Mouse (Mus musculus) E14TG2a.4 (cell line): ENCODE data around the gene Ddx56.

ENCODE experiments used
- CTCF ChIP-seq: conservative IDR thresholded peaks from 2 replicates; pipeline ENCODE4 v1.5.1; 2014; ENCODE audit warnings: low read length
- NANOG ChIP-seq: IDR thresholded peaks from 2 replicates; pipeline ENCODE4 v1.6.1; 2014; ENCODE audit warnings: borderline replicate concordance, low read length, mixed read lengths

- TF ChIP-seq CTCF (no peak), NANOG (no peak)
Observed at GRCm38 (mm10) chr11:6282940-6283339, 15.4 kb upstream of the Ddx56 start.
